Mouse (Mus musculus) forebrain, embryonic 13.5 days (tissue): ENCODE measurements at regions not wholly inside any gene's neighbourhood (a gene's known extent, or its start where the extent isn't known, plus 50 kb on each side); places are given as distances from the start of the nearest gene placed in this dataset. TPM values are rescaled to one million over a fixed set of nuclear protein-coding genes. Genes with fewer than 3 reads are reported as not detected.

ENCODE experiments used
- ATAC-seq: fragments of 200-750 bp; cut with Nextera tagmentation; 2 replicates; pipeline ENCODE4 v1.8.0; 2017
- H3K27ac ChIP-seq: fragments of 300-500 bp; sonication (generic); 2 replicates; pipeline ENCODE4 v1.5.1; 2015; ENCODE audit warnings: inconsistent platforms, mild to moderate bottlenecking, moderate library complexity
- H3K27me3 ChIP-seq: fragments of 300-500 bp; sonication (generic); 2 replicates; pipeline ENCODE4 v1.6.1; 2015; ENCODE audit warnings: mild to moderate bottlenecking, inconsistent platforms
- H3K36me3 ChIP-seq: fragments of 300-500 bp; sonication (generic); 2 replicates; pipeline ENCODE4 v1.6.1; 2015; ENCODE audit warnings: mild to moderate bottlenecking, inconsistent platforms; ENCODE audit not compliant: poor library complexity, severe bottlenecking
- H3K4me1 ChIP-seq: fragments of 300-500 bp; sonication (generic); 2 replicates; pipeline ENCODE4 v1.6.1; 2015; ENCODE audit warnings: inconsistent platforms
- H3K4me2 ChIP-seq: fragments of 300-500 bp; sonication (generic); 2 replicates; pipeline ENCODE4 v1.6.1; 2015; ENCODE audit warnings: inconsistent platforms, mild to moderate bottlenecking, moderate library complexity
- H3K4me3 ChIP-seq: fragments of 300-500 bp; sonication (generic); 2 replicates; pipeline ENCODE4 v1.5.1; 2015; ENCODE audit warnings: mild to moderate bottlenecking, inconsistent platforms
- H3K9ac ChIP-seq: fragments of 300-500 bp; sonication (generic); 2 replicates; pipeline ENCODE4 v1.6.1; 2015; ENCODE audit warnings: mild to moderate bottlenecking, inconsistent platforms
- H3K9me3 ChIP-seq: fragments of 300-500 bp; sonication (generic); replicated peaks from 2 replicates; pipeline ENCODE4 v1.6.1; 2016; ENCODE audit warnings: inconsistent platforms
- WGBS: fragments of 180-500 bp; shearing (Covaris S2); methylation state at CpG from one replicate; pipeline ENCODE4 v1.1.7; 2015; 5-methylcytosine and 5-hydroxymethylcytosine counted together
- microRNA-seq: library from miRNA; unstranded; fragments of <30 nt; microRNA quantifications from one replicate; pipeline ENCODE4, GENCODE M21; 2016

DNA sequence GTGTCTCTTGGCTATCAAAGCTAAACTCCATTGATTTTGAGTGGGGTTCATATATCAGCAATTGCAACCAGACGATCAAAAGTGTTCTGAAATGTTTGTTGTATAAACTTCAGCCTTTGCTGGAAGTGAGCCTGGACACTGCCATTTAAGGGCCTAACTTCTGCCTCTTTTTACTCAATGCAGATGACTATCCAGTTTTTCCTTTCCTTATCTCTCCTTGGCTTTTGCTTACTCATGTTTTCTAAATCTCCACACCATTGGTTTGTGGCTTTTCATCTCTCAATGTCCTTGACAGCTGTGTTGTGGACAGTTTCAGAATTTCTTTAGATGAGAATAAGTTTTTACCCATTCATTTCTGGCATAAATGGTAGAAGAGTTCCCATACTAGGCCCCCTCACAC lies 74.3 kb upstream of the Pbx1 start:
- Histone ChIP-seq H3K9ac (no peak overlapping the region), H3K4me2 (no peak overlapping the region), H3K36me3 (no peaks in the 10 kb centered on the region), H3K27me3 (no peaks in the 10 kb centered on the region), H3K9me3 (no peaks in the 10 kb centered on the region), H3K4me3 (no peak overlapping the region), H3K27ac (no peak overlapping the region), H3K4me1 (peaks cover 11% of the 10 kb centered on the region)
- whole genome bisulfite sequencing: 89% methylated on average over 1 of the region's 1 CpGs
- ATAC-seq: no peak

DNA sequence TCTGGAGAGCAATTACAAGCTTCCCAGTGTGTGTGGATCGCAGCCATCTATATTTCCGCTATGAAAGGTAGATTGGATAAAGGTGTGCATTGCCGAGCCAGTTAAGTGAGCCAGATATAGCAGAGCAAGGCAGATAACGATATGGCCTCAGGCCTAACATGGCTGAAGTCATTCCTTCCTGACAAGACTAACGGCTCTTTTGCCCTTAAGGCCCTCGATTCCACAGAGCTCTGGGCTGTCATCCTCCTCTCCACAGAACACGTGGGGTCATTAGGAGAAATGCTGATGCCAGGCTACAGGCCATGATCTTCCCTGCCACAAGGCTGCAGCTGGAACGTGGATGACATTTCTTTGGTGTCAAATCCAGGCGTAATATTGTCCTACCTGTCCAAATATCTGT lies 72.7 kb upstream of the Pbx1 start:
- no peaks in the 10 kb centered on the region for H3K9me3 ChIP-seq
- no peaks in the 10 kb centered on the region for H3K27me3 ChIP-seq
- peaks cover 13% of the 10 kb centered on the region for H3K4me1 ChIP-seq
- no peak overlapping the region for H3K4me3 ChIP-seq
- H3K9ac ChIP-seq: no peak overlapping the region
- no peak overlapping the region for H3K4me2 ChIP-seq
- no peaks in the 10 kb centered on the region for H3K36me3 ChIP-seq
- WGBS: 75% methylated on average over 9 of the region's 9 CpGs
- H3K27ac ChIP-seq: no peak overlapping the region
- ATAC-seq: no peak

DNA sequence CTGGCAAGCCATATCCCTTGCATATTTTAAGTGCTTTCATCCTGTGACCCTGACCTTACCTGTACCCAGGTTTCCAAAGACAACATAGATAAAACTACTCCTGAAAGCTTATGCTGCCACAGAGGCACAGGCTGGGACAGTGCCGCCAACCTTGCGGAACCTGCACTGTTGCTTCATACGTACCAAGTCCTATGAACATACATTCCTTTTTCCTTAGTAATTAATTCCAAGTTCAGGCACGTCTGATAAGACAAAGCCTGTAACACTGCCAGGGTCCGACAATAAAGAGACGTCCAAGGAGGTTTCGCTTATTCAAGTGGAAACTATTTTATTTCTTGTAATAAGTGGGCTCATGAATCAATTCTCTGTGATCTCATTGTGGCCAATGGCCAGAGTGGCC lies 70.2 kb upstream of the Pbx1 start:
- Histone ChIP-seq H3K27ac (no peak overlapping the region), H3K27me3 (no peaks in the 10 kb centered on the region), H3K4me2 (peak overlapping the region; percentile 13; the same call in 1 of the 2 replicates), H3K4me1 (peaks cover 13% of the 10 kb centered on the region), H3K9ac (no peak overlapping the region), H3K4me3 (no peak overlapping the region), H3K9me3 (no peaks in the 10 kb centered on the region), H3K36me3 (no peaks in the 10 kb centered on the region)
- 23% methylated on average over 7 of the region's 7 CpGs for WGBS
- no peak for ATAC-seq

DNA sequence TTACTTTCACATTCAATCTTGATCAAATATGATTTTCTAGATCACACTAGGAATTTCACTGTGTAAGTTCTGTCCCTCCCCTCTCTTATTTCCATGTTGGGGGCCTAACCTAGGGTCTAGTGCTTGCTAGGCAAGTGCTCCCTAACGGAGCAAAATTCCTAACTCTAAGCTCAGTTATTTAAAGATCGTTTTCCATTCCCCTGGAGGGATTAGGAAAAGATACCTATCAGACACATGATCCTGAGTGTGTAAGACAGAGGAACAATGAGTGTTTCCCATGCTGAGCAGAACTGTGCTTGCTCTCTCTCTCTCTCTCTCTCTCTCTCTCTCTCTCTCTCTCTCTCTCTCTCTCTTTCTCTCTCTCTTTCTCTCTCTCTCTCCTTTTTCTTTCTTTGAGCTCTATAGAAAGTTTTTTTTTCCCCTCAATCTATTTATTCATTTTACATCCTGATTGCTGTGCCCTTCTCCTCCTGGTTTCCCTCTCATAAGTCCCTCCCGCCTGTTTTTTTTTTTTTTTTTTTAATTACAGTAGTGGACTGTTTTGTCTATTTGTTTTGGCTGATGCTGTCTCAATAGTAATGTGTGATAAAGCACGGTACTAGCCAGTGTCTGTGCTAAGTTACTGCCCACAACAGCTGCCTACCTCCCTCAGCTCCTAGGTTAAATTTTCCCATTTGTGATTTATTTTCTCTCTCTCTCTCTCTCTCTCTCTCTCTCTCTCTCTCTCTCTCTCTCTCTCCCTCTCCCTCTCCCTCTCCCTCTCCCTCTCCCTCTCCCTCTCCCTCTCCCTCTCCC lies 69.5 kb upstream of the Pbx1 start:
- no peaks in the 10 kb centered on the region for H3K27me3 ChIP-seq
- H3K9ac ChIP-seq: no peak overlapping the region
- H3K9me3 ChIP-seq: no peaks in the 10 kb centered on the region
- no peak overlapping the region for H3K27ac ChIP-seq
- H3K4me2 ChIP-seq: no peak overlapping the region
- H3K36me3 ChIP-seq: no peaks in the 10 kb centered on the region
- H3K4me1 ChIP-seq: peaks cover 13% of the 10 kb centered on the region
- WGBS: 33% methylated on average over 4 of the region's 4 CpGs
- no peak overlapping the region for H3K4me3 ChIP-seq
- ATAC-seq: no peak

DNA sequence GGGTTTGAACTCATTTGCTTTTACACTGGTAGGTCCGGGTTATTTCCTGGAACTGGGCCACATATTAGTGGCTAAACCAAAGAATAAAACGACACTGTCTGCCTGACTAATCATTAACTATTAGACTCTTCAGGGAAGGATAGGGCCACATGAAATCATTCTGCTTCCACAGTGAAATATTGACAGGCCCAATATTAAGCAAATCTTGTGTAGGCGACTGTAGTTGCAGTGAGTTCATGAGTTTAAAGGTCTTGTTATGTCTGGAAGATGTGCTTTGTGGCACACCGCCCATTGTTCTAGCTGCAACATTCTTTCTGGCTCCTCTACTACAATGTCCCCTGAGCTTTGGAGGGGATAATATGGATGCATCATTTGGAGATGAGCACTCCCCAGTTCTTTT lies 65.7 kb upstream of the Pbx1 start:
- ATAC-seq: no peak
- Histone ChIP-seq H3K9ac (no peak overlapping the region), H3K4me2 (no peak overlapping the region), H3K4me3 (no peak overlapping the region), H3K9me3 (no peaks in the 10 kb centered on the region), H3K27ac (no peak overlapping the region), H3K4me1 (peaks cover 14% of the 10 kb centered on the region), H3K27me3 (no peaks in the 10 kb centered on the region), H3K36me3 (no peaks in the 10 kb centered on the region)
- 86% methylated on average over 4 of the region's 4 CpGs for WGBS

DNA sequence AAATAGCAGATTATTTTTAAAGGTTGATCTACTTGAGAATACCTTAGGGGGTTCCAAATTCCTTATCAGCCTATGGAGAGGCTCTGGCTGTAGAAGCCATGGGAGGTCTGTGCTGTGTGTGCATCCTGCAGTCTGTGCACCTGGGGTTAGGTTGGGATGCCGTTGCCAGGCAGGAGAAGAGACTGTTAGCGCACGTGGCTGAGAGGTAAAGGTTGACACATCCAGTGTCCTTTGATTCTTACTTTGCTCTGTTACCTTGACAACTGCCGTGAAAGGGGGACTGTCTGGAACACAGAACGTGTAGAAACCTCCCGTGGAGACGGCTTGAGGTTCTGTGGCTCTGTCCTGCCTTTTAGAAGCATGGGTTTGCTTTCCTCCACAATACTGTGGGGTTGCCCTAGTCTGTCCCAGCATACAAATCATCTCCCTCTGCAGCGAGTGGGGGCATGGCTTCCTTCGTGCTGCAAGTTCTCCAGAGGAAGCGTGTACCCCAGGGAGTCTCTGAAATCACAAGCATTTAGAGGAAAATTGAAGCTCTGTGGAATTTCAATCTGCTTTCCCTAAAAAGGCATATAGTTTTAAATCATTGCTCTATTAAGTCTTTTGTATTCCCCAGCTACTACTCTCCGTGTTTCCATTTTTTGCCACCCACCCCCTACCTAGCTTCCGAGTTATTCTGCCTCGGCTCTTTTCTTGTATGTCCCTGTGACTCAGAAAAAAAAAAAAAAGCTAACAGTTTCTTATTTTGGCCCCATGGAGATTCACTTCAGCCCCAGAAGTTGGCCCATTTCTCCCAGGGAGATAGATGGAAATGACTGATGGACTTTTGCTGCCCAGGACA lies 63.8 kb upstream of the Pbx1 start:
- peak; percentile 53 for ATAC-seq
- H3K4me3 ChIP-seq: no peak overlapping the region
- no peaks in the 10 kb centered on the region for H3K27me3 ChIP-seq
- H3K36me3 ChIP-seq: no peaks in the 10 kb centered on the region
- no peak overlapping the region for H3K4me2 ChIP-seq
- 46% methylated on average over 13 of the region's 13 CpGs for WGBS
- peaks cover 5% of the 10 kb centered on the region; the same call in 1 of the 2 replicates for H3K4me1 ChIP-seq
- no peak overlapping the region for H3K9ac ChIP-seq
- H3K27ac ChIP-seq: no peak overlapping the region
- no peaks in the 10 kb centered on the region for H3K9me3 ChIP-seq

DNA sequence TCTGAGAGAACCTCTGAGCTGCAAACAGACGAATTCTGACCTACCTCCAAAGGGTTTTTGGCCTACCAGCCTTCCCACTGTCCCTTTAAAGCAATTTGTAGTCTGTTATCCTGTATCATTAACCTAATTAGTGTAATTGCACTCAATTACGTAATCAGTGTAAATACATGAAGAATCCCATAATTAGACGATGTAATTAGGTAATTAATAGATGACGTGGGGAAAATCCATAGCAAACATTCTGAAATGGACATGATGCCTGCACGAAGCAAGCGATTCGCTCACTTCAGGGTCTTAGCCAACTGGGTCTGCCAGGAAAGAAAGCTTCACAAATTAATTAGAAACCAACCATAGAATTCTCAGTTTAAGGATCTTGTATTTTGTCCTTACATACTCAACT lies 55.4 kb upstream of the Pbx1 start:
- WGBS: 32% methylated on average over 7 of the region's 7 CpGs
- peaks cover 13% of the 10 kb centered on the region for H3K27me3 ChIP-seq
- H3K9me3 ChIP-seq: no peaks in the 10 kb centered on the region
- no peak overlapping the region for H3K4me3 ChIP-seq
- H3K27ac ChIP-seq: no peak overlapping the region
- no peak for ATAC-seq
- H3K9ac ChIP-seq: no peak overlapping the region
- H3K4me2 ChIP-seq: no peak overlapping the region
- H3K36me3 ChIP-seq: no peaks in the 10 kb centered on the region
- H3K4me1 ChIP-seq: no peaks in the 10 kb centered on the region

DNA sequence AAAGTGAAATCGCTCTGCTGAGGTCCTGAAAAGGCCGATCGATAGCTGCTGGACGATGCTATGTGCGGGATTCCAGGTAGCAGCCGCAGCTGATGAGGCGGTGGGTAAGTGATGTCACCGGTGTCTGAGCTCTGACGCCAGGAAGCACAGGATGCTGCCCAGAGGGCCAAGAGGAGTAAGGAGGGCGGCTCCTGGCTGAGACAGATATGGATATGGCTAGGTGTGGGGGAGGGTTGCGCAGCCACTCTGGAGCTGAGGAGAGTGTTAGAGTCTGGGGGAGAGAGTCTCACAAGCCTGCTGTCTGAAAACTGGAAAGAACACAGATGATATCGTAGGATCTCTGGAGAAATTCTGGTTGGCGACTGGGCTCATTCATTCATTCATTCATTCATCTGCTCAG lies 51.6 kb upstream of the Pbx1 start:
- no peak overlapping the region for H3K4me2 ChIP-seq
- H3K27me3 ChIP-seq: peaks cover 11% of the 10 kb centered on the region
- WGBS: 84% methylated on average over 13 of the region's 13 CpGs
- no peaks in the 10 kb centered on the region for H3K9me3 ChIP-seq
- no peak for ATAC-seq
- H3K9ac ChIP-seq: no peak overlapping the region
- no peak overlapping the region for H3K27ac ChIP-seq
- no peaks in the 10 kb centered on the region for H3K4me1 ChIP-seq
- no peak overlapping the region for H3K4me3 ChIP-seq
- H3K36me3 ChIP-seq: no peaks in the 10 kb centered on the region

Small RNAs in the stretch of these regions (microRNA-seq; reads per million reads assigned to microRNA genes)
- gene Mir6348: not detected
- gene Mir6354: not detected
